Mouse (Mus musculus) right cerebral cortex, postnatal 36 days (tissue): ENCODE measurements around the gene Mif4gd.

ENCODE experiments used
- DNase-seq, 2 experiments: peaks; one replicate each; pipeline ENCODE4 v3.0.0; 2022; ENCODE audit warnings: low spot score in 2 of 2, mixed read lengths in 1 of 2

Mif4gd gene

GRCm38 (mm10) chr11:115632862-115633261 is 20.1 kb upstream of the Mif4gd start:
- no peak for DNase-seq

- DNase-seq, result no peak
These were observed 19.5 kb upstream of the Mif4gd start for GRCm38 (mm10) chr11:115632247-115632646.

GRCm38 (mm10) chr11:115631505-115631890 is 18.7 kb upstream of the Mif4gd start:
- DNase-seq, result no peak

DNA sequence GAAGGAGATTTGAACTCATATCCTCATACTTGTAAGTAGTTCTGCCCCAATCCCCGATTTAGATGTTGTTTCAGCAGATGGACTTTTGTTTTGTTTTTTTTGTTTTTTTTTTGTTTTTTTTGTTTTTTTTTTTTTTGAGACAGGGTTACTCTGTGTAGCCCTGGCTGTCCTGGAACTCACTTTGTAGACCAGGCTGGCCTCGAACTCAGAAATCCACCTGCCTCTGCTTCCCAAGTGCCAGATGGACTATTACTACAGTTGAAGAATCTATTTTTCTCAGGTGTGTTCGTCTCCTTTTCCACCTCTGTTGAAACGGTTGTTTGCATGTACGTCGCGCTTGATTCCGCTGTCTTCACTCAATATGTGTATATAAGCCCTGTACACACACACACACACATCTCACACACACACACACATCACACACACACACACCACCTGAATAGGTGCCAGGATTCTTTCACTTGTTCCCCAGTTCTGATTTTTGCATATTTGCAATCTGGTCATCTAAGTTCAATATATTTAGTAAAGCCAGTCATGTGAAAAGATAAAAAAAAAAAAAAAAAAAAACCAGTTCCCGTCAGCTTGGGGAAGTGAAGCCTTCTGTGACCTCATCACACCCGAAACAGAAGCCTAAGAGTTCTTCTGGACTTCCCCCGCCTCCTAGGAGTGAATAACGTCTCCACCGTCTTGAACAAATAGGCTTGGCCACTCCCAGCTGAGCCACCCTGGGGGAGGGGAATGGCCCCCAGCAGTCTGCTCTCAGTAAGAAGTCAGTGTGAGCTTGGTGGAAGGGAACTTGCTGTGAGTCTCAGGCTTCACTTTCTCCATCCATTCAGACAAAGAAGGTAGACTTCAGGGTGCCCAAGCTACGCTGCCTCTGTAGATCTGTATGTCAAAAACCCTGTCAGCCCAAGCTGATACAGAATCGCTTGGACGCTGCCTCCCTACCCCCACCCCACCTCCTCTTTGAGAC is 18.0 kb upstream of the Mif4gd start:
- DNase-seq, result no peak

GRCm38 (mm10) chr11:115629734-115630531 is 17.2 kb upstream of the Mif4gd start:
- no peak for DNase-seq

DNA sequence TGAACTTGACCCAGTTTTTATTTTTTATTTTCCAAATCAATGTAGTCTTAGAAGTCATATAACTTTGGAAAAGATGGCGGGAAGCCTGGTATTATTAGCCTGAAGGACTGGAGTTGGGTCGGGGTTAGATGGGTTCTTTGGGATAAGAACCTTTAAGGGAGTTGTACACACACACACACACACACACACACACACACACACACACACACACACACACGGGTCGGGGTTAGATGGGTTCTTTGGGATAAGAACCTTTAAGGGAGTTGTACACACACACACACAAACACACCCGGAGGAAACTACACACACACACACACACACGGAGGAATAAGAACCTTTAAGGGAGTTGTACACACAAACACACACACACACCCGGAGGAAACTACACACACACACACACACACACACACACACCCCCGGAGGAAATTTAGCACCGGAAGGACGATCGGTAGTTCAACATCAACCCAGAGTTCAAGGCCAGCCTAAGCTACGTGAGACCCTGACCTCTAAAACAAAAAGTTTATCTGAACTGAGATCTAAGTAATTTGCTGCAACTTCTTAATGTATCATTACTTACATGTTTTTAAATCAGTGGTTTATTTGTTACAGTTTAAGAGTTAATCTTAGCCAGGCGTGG is 15.8 kb upstream of the Mif4gd start:
- DNase-seq, result no peak

GRCm38 (mm10) chr11:115627705-115628464 is 15.1 kb upstream of the Mif4gd start, which contains the start of gene Slc25a19:
Slc25a19 (minus strand) TSS chr11:115628295.
- DNase-seq, result peak; percentile 99 to 100

DNA sequence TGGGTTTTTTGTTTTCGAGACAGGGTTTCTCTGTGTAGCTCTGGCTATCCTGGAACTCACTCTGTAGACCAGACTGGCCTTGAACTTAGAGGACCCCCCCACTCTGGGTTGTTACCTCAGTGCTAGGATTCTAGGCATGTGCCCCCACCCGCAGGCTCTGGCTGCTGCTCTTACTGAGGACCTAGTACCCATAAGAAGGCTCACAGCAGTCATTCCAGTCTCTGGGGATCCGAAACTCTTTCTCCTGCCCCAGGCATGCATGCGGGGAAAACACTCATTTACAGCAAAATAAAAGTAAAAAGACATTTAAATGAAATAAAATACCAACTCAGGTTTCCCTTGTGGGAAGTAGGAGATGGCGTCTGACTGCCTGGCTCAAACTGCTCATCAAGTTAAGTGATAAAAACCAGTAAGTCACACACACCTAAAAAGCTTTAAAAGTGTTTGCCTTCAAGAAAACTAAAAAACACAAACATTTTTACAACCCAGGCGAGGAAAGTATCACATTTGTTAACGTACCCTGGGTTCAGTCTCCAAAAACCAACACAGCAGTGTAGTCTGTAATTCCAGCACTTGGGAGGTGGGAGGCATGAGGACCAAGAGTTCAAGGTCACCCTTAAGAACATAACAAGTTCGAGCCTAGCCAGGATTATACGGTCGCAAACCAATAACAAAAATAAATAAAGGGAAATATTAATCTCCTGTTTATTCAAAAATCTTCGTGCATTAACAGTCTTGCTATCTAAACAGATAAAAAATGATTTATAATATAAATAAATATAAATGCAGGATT is 14.3 kb upstream of the Mif4gd start:
- no peak for DNase-seq

DNA sequence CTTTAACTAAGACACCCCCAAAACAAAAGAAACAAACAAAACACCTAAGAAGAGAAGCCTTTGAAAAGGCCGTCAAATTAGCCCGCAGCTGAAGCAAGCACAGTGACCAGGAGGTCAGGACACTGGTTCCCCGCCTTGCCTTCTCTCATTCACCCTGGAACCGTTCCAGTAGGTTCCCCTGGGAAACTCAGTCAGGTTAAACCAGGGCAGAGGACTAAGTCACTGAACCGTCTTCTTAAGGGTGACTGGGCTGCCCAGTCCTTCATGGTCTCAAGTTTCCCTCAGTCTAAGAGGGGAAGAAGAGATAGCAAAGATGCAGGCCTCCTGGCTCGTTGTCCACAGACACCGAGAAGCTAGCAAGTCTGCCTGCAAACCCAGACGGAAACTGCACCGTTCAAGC is 13.1 kb upstream of the Mif4gd start:
- no peak for DNase-seq

- no peak for DNase-seq
These were observed 10.8 kb upstream of the Mif4gd start for GRCm38 (mm10) chr11:115623487-115624070.

DNA sequence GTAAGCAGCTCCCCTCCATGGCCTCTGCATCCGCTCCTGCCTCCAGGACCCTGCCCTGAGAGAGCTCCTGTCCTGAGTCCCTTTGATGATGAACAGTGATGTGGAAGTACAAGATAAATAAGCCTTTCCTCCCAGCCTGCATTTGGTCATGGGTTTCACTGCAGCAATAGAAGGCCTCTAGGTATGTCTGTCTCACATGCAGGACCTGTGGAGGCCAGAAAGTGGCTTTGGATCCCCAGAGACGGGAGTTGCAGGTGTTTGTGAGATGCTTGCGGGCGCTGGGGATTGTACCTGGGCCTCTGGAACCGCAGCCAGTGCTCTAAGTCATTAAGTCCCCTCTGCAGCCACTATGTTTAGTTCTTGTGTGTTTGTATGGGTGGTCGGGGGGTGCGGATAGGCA is 7.2 kb upstream of the Mif4gd start:
- no peak for DNase-seq

DNA sequence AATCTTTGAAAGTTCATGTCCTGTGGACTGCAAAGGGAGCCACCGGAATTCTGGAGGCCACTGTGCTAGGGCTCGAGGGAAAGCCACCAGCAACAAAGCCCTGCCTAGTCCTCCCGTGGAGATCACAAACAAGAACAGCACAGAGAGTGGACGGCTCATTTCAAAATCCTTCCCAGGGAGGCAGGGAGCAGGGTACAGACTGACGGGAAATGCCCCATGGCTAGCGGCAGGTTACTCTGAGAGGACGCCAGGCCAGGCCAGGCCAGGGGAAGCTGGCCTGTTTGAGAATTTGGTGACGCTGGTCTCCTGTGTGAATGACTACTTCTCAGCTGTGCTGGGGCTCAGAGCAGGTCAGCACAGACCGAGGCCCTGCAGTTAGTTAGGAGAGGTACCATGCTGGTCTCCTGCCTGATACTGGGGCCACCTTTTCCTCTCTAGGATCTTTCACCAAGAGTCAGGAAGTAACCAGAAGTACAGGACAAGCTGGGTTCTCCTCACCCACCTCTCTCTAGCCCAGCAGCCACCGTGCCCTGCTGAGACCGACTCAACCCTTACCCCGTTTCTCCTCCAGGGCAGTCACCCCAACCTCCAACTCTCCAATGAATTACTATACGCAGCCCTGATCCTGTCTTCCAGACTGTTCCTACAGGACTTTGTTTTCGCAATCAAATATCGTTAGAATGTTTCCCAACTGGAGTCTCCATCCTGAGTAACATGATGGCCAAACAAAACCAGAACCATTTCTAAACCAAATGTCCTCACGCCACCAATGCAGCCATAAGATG is 6.2 kb upstream of the Mif4gd start:
- no peak for DNase-seq

DNA sequence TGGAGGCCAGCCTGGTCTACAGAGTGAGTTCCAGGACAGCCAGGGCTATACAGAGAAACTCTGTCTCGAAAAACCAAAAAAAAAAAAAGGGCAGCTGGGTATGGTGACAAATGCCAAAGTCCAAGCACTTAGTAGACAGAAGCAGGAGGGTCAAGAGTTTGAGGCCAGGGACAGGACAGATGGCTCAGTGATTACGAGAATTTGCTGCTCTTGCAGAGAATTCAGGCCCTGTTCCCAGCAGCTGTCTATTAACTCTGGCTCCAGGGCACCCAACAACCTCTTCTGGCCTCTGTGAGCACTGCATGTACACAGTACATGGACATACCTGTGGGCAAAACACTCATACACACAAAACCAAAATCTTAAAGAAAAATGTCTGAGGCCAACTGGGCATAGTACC is 5.2 kb upstream of the Mif4gd start:
- DNase-seq, result no peak

DNA sequence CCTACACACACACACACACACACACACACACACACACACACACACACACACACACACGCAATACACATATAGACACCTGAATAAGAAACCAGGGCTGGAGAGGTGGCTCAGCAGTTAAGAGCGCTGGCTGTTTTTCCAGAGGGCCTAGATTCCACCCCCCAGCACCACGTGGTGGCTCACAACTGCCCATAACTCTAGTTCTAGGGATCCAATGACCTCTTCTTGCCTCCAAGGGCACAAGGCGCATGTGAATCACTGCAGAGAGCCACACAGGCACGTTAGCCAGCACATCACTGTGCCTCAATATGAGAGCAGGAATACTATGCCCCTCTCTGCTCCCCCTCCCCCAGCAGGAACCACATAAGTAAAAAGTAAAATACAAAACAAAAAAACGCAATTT is 4.1 kb upstream of the Mif4gd start:
- DNase-seq, result no peak

GRCm38 (mm10) chr11:115616371-115616770 is 3.6 kb upstream of the Mif4gd start:
- no peak for DNase-seq

- DNase-seq, result no peak
These were observed 3.1 kb upstream of the Mif4gd start for GRCm38 (mm10) chr11:115615875-115616274.

DNA sequence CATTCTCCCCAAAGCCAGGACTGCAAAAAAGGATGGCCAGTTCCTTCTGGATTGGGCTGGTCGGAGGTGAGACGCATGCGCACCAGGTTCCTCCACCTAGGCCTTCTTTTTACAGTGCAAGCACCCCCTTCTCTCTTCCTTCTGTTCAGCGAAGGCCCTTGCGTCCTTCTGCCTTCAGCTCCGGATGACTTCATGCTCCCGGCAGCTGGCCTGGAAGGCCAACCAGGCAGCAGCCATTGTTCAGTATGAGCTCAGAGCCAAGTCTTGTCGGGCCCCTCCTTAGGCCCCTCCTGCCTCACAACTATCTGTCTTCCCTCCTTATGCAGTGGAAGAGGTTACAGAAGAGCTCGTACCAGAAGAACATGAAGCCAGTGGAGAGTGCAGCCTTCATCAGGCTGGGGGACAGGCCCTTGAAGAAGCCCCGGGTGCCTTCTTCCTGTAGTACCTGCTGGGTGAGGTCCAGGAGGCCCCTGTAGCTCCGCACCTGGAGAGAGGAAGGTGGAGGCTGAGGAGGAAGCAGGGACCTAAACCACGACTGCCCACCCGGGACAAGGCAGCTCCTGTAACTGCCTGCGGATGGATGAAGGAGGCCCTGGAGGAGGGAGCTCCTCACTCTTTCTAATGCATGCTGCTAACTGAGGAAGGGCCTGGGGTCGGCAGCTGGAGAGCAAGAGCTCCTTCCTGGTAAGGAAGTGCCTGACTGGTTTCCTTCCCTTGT is 2.5 kb upstream of the Mif4gd start:
- no peak for DNase-seq

DNA sequence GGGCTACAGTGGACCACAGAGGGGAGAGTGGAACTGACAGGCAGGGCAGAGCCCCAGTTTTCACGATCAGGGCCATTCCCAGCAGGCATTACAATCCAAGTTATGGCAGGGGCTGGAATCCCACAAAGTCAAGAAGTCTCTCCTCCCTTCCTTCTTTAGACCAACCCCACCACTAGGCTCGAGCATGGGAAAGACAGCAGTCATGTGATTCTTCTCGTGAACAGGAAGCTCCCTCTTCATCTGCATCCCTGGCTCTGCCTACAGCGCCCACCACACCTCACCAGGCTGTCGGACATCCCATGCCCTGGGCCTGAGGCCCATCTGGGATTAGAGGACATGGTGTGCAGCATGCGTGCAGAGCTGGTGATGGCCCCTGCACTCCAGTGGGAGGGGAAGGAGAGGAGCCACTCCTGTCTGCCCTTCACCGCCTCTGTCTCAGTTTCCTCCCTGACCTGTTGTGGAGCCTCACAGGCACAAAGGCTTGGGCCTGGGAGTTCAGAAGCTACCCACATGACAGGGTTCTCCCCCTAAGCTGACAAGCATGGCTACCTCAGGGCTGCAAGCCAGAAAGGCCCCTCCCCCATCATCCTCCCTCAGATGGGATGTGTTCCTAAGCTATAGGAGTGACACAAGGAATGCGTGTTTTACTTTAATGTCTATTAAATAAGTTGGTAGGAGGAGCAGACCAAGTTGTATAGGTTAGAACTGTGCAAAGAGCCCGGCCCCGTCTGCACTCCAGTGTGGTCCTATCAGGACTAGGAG is 1.8 kb upstream of the Mif4gd start:
- DNase-seq, result no peak
